Mouse (Mus musculus): ENCODE results near the gene Sp8. TPM values are rescaled to one million over a fixed set of nuclear protein-coding genes. Genes with fewer than 3 reads are reported as not detected.

Gene Sp8
- not detected in 2 replicates for polyA plus RNA-seq (2014; fragmentation: Nextera tagmentation; extraction: Ambion mirVana)

DNA sequence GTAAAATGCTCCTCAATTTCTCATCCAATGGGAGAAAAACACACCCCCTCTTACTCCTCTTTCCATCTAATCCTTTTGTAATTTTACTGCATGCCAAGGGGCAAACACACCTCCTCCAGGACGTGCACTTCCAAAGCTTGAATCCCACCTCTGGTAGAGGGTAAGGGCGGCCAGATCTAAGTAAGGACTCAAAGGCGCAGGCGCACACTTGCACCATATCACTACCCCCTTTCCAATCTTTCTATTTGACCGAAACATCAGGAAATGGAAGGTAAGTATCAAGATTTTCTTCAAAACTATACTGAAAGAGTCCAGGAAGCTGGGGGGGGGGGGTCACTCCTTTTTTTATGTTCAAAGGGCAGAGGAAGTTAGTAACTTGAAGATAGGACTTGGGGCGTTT is at the start of gene Sp8:
Gene Sp8, plus strand, starts transcription at position 109 of the 400 bp plus-strand sequence.
- Histone ChIP-seq H3K27ac (ENCODE audit: low read depth) (no peak within 1 kb of the TSS), H3K4me3 (ENCODE audit: low read depth, low read length) (peak within 1 kb of the TSS; percentile 30), H3K4me1 (replicated peaks; ENCODE audit: control insufficient read depth, insufficient read depth, low read length) (peaks cover 6% of the 10 kb centered on the region; the same call in 1 of the 2 replicates), H3K36me3 (ENCODE audit: control insufficient read depth, insufficient read depth, low read length) (no peaks in the 10 kb centered on the region), H3K27me3 (replicated peaks; ENCODE audit: control insufficient read depth, insufficient read depth, low read length) (peaks cover 98% of the 10 kb centered on the region), H3K9me3 (ENCODE audit: control insufficient read depth, low read length) (no peaks in the 10 kb centered on the region), H3K9ac (ENCODE audit: low read length) (no peak within 1 kb of the TSS), H3K4me2 (ENCODE audit: low read length) (peak within 1 kb of the TSS; percentile 56)
- ATAC-seq (replicated peaks; ENCODE audit: low FRiP score, low TSS enrichment, low read depth) (no peak), DNase-seq (ENCODE audit: low spot score) (no peak)
- WGBS: 3% methylated on average over 6 of the region's 6 CpGs

- Histone ChIP-seq H3K9ac (ENCODE audit: low read length) (no peak overlapping the region), H3K4me1 (replicated peaks; ENCODE audit: control insufficient read depth, insufficient read depth, low read length) (no peaks in the 10 kb centered on the region), H3K27ac (ENCODE audit: low read depth) (no peak overlapping the region), H3K9me3 (ENCODE audit: control insufficient read depth, low read length) (no peaks in the 10 kb centered on the region), H3K4me3 (ENCODE audit: low read depth, low read length) (no peak overlapping the region), H3K27me3 (replicated peaks; ENCODE audit: control insufficient read depth, insufficient read depth, low read length) (no peaks in the 10 kb centered on the region), H3K36me3 (ENCODE audit: control insufficient read depth, insufficient read depth, low read length) (no peaks in the 10 kb centered on the region), H3K4me2 (ENCODE audit: low read length) (peak overlapping the region; percentile 28; the same call in 1 of the 2 replicates)
- ATAC-seq (replicated peaks; ENCODE audit: low FRiP score, low TSS enrichment, low read depth): 0 out of 2 replicates have a peak, but pooled peaks have one; percentile 27
- 4% methylated on average over 17 of the region's 17 CpGs for WGBS
- no peak for DNase-seq (ENCODE audit: low spot score)
These were observed 34.7 kb upstream of the Sp8 start for GRCm38 (mm10) chr12:118811328-118811961.

DNA sequence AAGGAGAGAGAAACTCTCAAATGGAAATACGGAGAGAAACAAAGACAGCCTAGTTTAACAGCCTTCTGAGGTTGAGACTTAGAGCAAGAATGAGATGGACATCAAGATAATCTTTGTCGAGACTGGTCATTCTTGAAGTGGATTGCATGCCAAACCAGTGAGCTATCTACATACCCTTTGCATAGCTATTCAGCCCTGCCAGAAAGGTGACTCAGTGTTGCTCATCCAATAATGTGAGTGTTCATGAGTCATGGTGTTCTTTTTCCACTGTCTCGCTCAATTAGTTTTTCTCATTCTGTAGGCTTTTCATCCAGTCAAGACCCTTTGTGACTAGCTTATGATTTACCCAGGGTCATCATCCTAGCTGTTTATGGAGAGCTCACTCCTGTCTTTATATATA is 31.6 kb upstream of the Sp8 start:
- DNase-seq (ENCODE audit: low spot score) (no peak), ATAC-seq (replicated peaks; ENCODE audit: low FRiP score, low TSS enrichment, low read depth) (no peak)
- Histone ChIP-seq H3K27me3 (replicated peaks; ENCODE audit: control insufficient read depth, insufficient read depth, low read length) (no peaks in the 10 kb centered on the region), H3K36me3 (ENCODE audit: control insufficient read depth, insufficient read depth, low read length) (no peaks in the 10 kb centered on the region), H3K4me2 (ENCODE audit: low read length) (no peak overlapping the region), H3K27ac (ENCODE audit: low read depth) (no peak overlapping the region), H3K4me1 (replicated peaks; ENCODE audit: control insufficient read depth, insufficient read depth, low read length) (no peaks in the 10 kb centered on the region), H3K4me3 (ENCODE audit: low read depth, low read length) (no peak overlapping the region), H3K9me3 (ENCODE audit: control insufficient read depth, low read length) (no peaks in the 10 kb centered on the region), H3K9ac (ENCODE audit: low read length) (no peak overlapping the region)
- WGBS: 82% methylated on average over 3 of the region's 3 CpGs

GRCm38 (mm10) chr12:118816156-118816555 is 30.0 kb upstream of the Sp8 start:
- Histone ChIP-seq H3K36me3 (ENCODE audit: control insufficient read depth, insufficient read depth, low read length) (no peaks in the 10 kb centered on the region), H3K27me3 (replicated peaks; ENCODE audit: control insufficient read depth, insufficient read depth, low read length) (no peaks in the 10 kb centered on the region), H3K4me2 (ENCODE audit: low read length) (no peak overlapping the region), H3K9ac (ENCODE audit: low read length) (no peak overlapping the region), H3K4me3 (ENCODE audit: low read depth, low read length) (no peak overlapping the region), H3K27ac (ENCODE audit: low read depth) (no peak overlapping the region), H3K4me1 (replicated peaks; ENCODE audit: control insufficient read depth, insufficient read depth, low read length) (no peaks in the 10 kb centered on the region), H3K9me3 (ENCODE audit: control insufficient read depth, low read length) (no peaks in the 10 kb centered on the region)
- ATAC-seq (replicated peaks; ENCODE audit: low FRiP score, low TSS enrichment, low read depth) (no peak), DNase-seq (ENCODE audit: low spot score) (no peak)

DNA sequence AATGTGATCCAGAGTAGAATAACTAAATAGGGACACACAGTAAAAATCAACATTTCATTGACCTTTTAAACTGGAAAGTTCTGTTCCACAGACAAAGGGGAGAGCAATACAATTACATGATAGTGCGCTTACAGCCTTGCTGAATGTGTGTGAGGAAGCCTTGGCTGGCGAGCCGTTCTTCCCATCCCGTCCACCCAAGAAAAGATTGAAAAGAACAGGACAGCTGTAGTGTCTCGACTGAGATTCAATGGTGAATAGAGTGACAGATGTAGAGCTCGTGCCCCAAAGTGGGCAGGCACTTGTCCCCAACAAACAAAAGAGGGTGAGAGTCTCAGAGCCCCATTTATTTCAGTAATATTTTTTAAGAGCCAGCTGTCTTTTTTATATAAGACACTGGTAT is 16.2 kb upstream of the Sp8 start:
- no peaks in the 10 kb centered on the region; the same call in 1 of the 2 replicates for H3K27me3 ChIP-seq (replicated peaks; ENCODE audit: control insufficient read depth, insufficient read depth, low read length)
- H3K9ac ChIP-seq (ENCODE audit: low read length): no peak overlapping the region
- H3K36me3 ChIP-seq (ENCODE audit: control insufficient read depth, insufficient read depth, low read length): no peaks in the 10 kb centered on the region
- no peak overlapping the region for H3K4me3 ChIP-seq (ENCODE audit: low read depth, low read length)
- ATAC-seq (replicated peaks; ENCODE audit: low FRiP score, low TSS enrichment, low read depth): no peak
- no peak for DNase-seq (ENCODE audit: low spot score)
- no peak overlapping the region for H3K27ac ChIP-seq (ENCODE audit: low read depth)
- no peak overlapping the region for H3K4me2 ChIP-seq (ENCODE audit: low read length)
- WGBS: 84% methylated on average over 6 of the region's 6 CpGs
- no peaks in the 10 kb centered on the region for H3K4me1 ChIP-seq (replicated peaks; ENCODE audit: control insufficient read depth, insufficient read depth, low read length)
- no peaks in the 10 kb centered on the region for H3K9me3 ChIP-seq (ENCODE audit: control insufficient read depth, low read length)

- no peaks in the 10 kb centered on the region for H3K36me3 ChIP-seq (ENCODE audit: control insufficient read depth, insufficient read depth, low read length)
- no peaks in the 10 kb centered on the region for H3K9me3 ChIP-seq (ENCODE audit: control insufficient read depth, low read length)
- H3K27ac ChIP-seq (ENCODE audit: low read depth): no peak overlapping the region
- H3K9ac ChIP-seq (ENCODE audit: low read length): no peak overlapping the region
- ATAC-seq (replicated peaks; ENCODE audit: low FRiP score, low TSS enrichment, low read depth) (peak; percentile 83), DNase-seq (ENCODE audit: low spot score) (peak; percentile 74)
- H3K4me3 ChIP-seq (ENCODE audit: low read depth, low read length): peak overlapping the region; percentile 51
- H3K27me3 ChIP-seq (replicated peaks; ENCODE audit: control insufficient read depth, insufficient read depth, low read length): peaks cover 65% of the 10 kb centered on the region
- WGBS: under 1% methylated on average over 68 of the region's 72 CpGs
- H3K4me2 ChIP-seq (ENCODE audit: low read length): peak overlapping the region; percentile 89
- 0 out of 2 replicates have a peak, but pooled peaks cover 2% of the 10 kb centered on the region for H3K4me1 ChIP-seq (replicated peaks; ENCODE audit: control insufficient read depth, insufficient read depth, low read length)
These were observed 9.5 kb upstream of the Sp8 start for GRCm38 (mm10) chr12:118836411-118837341.

- DNase-seq (ENCODE audit: low spot score) (no peak), ATAC-seq (replicated peaks; ENCODE audit: low FRiP score, low TSS enrichment, low read depth) (no peak; the same call in 1 of the 2 replicates)
- Histone ChIP-seq H3K9ac (ENCODE audit: low read length) (no peak overlapping the region), H3K4me3 (ENCODE audit: low read depth, low read length) (no peak overlapping the region), H3K9me3 (ENCODE audit: control insufficient read depth, low read length) (no peaks in the 10 kb centered on the region), H3K27me3 (replicated peaks; ENCODE audit: control insufficient read depth, insufficient read depth, low read length) (peaks cover 71% of the 10 kb centered on the region), H3K27ac (ENCODE audit: low read depth) (no peak overlapping the region), H3K4me1 (replicated peaks; ENCODE audit: control insufficient read depth, insufficient read depth, low read length) (0 out of 2 replicates have a peak, but pooled peaks cover 2% of the 10 kb centered on the region), H3K36me3 (ENCODE audit: control insufficient read depth, insufficient read depth, low read length) (no peaks in the 10 kb centered on the region), H3K4me2 (ENCODE audit: low read length) (peak overlapping the region; percentile 89)
- WGBS: 2% methylated on average over 11 of the region's 11 CpGs
These were observed 8.8 kb upstream of the Sp8 start for GRCm38 (mm10) chr12:118837361-118837760.

GRCm38 (mm10) chr12:118838260-118838659 is 7.9 kb upstream of the Sp8 start:
- no peaks in the 10 kb centered on the region for H3K36me3 ChIP-seq (ENCODE audit: control insufficient read depth, insufficient read depth, low read length)
- DNase-seq (ENCODE audit: low spot score): no peak
- H3K27me3 ChIP-seq (replicated peaks; ENCODE audit: control insufficient read depth, insufficient read depth, low read length): peaks cover 80% of the 10 kb centered on the region
- no peak for ATAC-seq (replicated peaks; ENCODE audit: low FRiP score, low TSS enrichment, low read depth)
- no peak overlapping the region for H3K9ac ChIP-seq (ENCODE audit: low read length)
- H3K4me2 ChIP-seq (ENCODE audit: low read length): no peak overlapping the region
- WGBS: 0% methylated on average over 2 of the region's 2 CpGs
- no peak overlapping the region for H3K27ac ChIP-seq (ENCODE audit: low read depth)
- H3K4me1 ChIP-seq (replicated peaks; ENCODE audit: control insufficient read depth, insufficient read depth, low read length): 0 out of 2 replicates have a peak, but pooled peaks cover 2% of the 10 kb centered on the region
- no peak overlapping the region for H3K4me3 ChIP-seq (ENCODE audit: low read depth, low read length)
- no peaks in the 10 kb centered on the region for H3K9me3 ChIP-seq (ENCODE audit: control insufficient read depth, low read length)
